12 mouse cellular contexts compared by ENCODE assay signal in genomic region chr2:41980291-41981005, GRCm38 (mm10).
DNase-seq lines count a peak whose midpoint lies in the region; ATAC-seq and TF ChIP-seq lines count a peak whose summit lies in the region.
"Had no signal": no experiment of that assay in that cellular context is flagged by ENCODE, and none has a peak within 500 bp of the region (broad histone marks: within the 10 kb centered on the region; RNA-seq: fewer than 3 reads in every experiment).

No protein-coding gene starts in this region.

- no peaks in the 10 kb centered on the region for H3K9me3 ChIP-seq in hindbrain, postnatal 0 days (ENCODE audit: low read length)
- H3K9me3 ChIP-seq in hindbrain, embryonic 11.5 days (ENCODE audit: control insufficient read depth, low read length), result no peaks in the 10 kb centered on the region
- H3K9me3 ChIP-seq in midbrain, embryonic 11.5 days (ENCODE audit: control insufficient read depth, low read length), result no peaks in the 10 kb centered on the region
- no peaks in the 10 kb centered on the region for H3K9me3 ChIP-seq in intestine, postnatal 0 days (ENCODE audit: control insufficient read depth)
- H3K9me3 ChIP-seq: heart, embryonic 15.5 days; liver, embryonic 12.5 days; stomach, embryonic 15.5 days had no signal

- ATAC-seq in hindbrain, postnatal 0 days, result peak; percentile 74; the same call in 1 of the 2 replicates
- no peak for ATAC-seq in hindbrain, embryonic 11.5 days (ENCODE audit: low FRiP score)
- no peak for ATAC-seq in midbrain, embryonic 11.5 days (ENCODE audit: low FRiP score)
- ATAC-seq in intestine, postnatal 0 days, result no peak
- ATAC-seq: liver, embryonic 12.5 days had no signal

- no peak overlapping the region for H3K9ac ChIP-seq in hindbrain, postnatal 0 days (replicated peaks; ENCODE audit: low read length)
- no peak overlapping the region for H3K9ac ChIP-seq in hindbrain, embryonic 11.5 days (ENCODE audit: low read depth, low read length)
- H3K9ac ChIP-seq in midbrain, embryonic 11.5 days (ENCODE audit: low read length), result no peak overlapping the region
- H3K9ac ChIP-seq in intestine, postnatal 0 days (ENCODE audit: low read depth, low read length), result no peak overlapping the region
- H3K9ac ChIP-seq: heart, embryonic 15.5 days; liver, embryonic 12.5 days; stomach, embryonic 15.5 days had no signal

- no peak for TF ChIP-seq CTCF in hindbrain, postnatal 0 days (IDR thresholded peaks at IDR 0.05; ENCODE audit: low read depth)
- TF ChIP-seq CTCF in intestine, postnatal 0 days (IDR thresholded peaks at IDR 0.05; ENCODE audit: low read depth), result no peak

- H3K27me3 ChIP-seq in hindbrain, postnatal 0 days (ENCODE audit: insufficient read depth, low read length), result no peaks in the 10 kb centered on the region
- no peaks in the 10 kb centered on the region for H3K27me3 ChIP-seq in hindbrain, embryonic 11.5 days (ENCODE audit: control insufficient read depth, insufficient read depth, low read length)
- no peaks in the 10 kb centered on the region for H3K27me3 ChIP-seq in midbrain, embryonic 11.5 days (ENCODE audit: control insufficient read depth, insufficient read depth, low read length)
- H3K27me3 ChIP-seq in intestine, postnatal 0 days (replicated peaks; ENCODE audit: control insufficient read depth, insufficient read depth, low read length), result no peaks in the 10 kb centered on the region
- H3K27me3 ChIP-seq: heart, embryonic 15.5 days; liver, embryonic 12.5 days; stomach, embryonic 15.5 days had no signal

- no peak overlapping the region for H3K27ac ChIP-seq in hindbrain, postnatal 0 days
- no peak overlapping the region for H3K27ac ChIP-seq in hindbrain, embryonic 11.5 days (ENCODE audit: low read depth, low read length)
- H3K27ac ChIP-seq in midbrain, embryonic 11.5 days (ENCODE audit: low read depth, low read length), result no peak overlapping the region
- no peak overlapping the region for H3K27ac ChIP-seq in intestine, postnatal 0 days (ENCODE audit: low read depth, low read length)
- H3K27ac ChIP-seq: heart, embryonic 15.5 days; liver, embryonic 12.5 days; stomach, embryonic 15.5 days had no signal

- peak; percentile 39 for DNase-seq in hindbrain, postnatal 0 days (ENCODE audit: low spot score)
- DNase-seq in hindbrain, embryonic 11.5 days (ENCODE audit: low spot score), result no peak
- peak; percentile 42 to 51 for DNase-seq in frontal cortex, postnatal 14 days (ENCODE audit: low spot score in 2 of 2)
- DNase-seq in left cerebral cortex, adult 8-10 months (ENCODE audit: low spot score in 2 of 2), result peak; percentile 21 to 84
- no peak for DNase-seq in lung, adult 18-20 months
- DNase-seq in midbrain, embryonic 11.5 days (ENCODE audit: low spot score, missing footprints), result no peak
- no peak for DNase-seq in kidney, postnatal 36 days
- DNase-seq: kidney, adult 8-10 months had no signal

- H3K4me1 ChIP-seq in hindbrain, postnatal 0 days (ENCODE audit: insufficient read depth, low read length), result no peaks in the 10 kb centered on the region
- no peaks in the 10 kb centered on the region for H3K4me1 ChIP-seq in hindbrain, embryonic 11.5 days (replicated peaks; ENCODE audit: control insufficient read depth, insufficient read depth, low read length)
- H3K4me1 ChIP-seq in midbrain, embryonic 11.5 days (ENCODE audit: control insufficient read depth, insufficient read depth, low read length), result no peaks in the 10 kb centered on the region
- H3K4me1 ChIP-seq in intestine, postnatal 0 days (replicated peaks; ENCODE audit: control insufficient read depth, insufficient read depth, low read length), result no peaks in the 10 kb centered on the region
- H3K4me1 ChIP-seq: heart, embryonic 15.5 days; liver, embryonic 12.5 days; stomach, embryonic 15.5 days had no signal

- H3K36me3 ChIP-seq in hindbrain, postnatal 0 days (ENCODE audit: insufficient read depth, low read length), result no peaks in the 10 kb centered on the region
- no peaks in the 10 kb centered on the region for H3K36me3 ChIP-seq in hindbrain, embryonic 11.5 days (ENCODE audit: control insufficient read depth, insufficient read depth, low read length)
- H3K36me3 ChIP-seq in midbrain, embryonic 11.5 days (ENCODE audit: control insufficient read depth, insufficient read depth, low read length), result no peaks in the 10 kb centered on the region
- no peaks in the 10 kb centered on the region for H3K36me3 ChIP-seq in intestine, postnatal 0 days (ENCODE audit: control insufficient read depth, insufficient read depth)
- H3K36me3 ChIP-seq: heart, embryonic 15.5 days; liver, embryonic 12.5 days; stomach, embryonic 15.5 days had no signal

- no peak overlapping the region for H3K4me3 ChIP-seq in hindbrain, postnatal 0 days (ENCODE audit: low read length)
- no peak overlapping the region for H3K4me3 ChIP-seq in hindbrain, embryonic 11.5 days (ENCODE audit: low read depth, low read length)
- H3K4me3 ChIP-seq in midbrain, embryonic 11.5 days (ENCODE audit: low read depth, low read length), result no peak overlapping the region
- H3K4me3 ChIP-seq in intestine, postnatal 0 days (ENCODE audit: low read depth, low read length), result no peak overlapping the region
- H3K4me3 ChIP-seq: heart, embryonic 15.5 days; liver, embryonic 12.5 days; stomach, embryonic 15.5 days had no signal

- H3K4me2 ChIP-seq in hindbrain, postnatal 0 days (ENCODE audit: low read depth, low read length), result no peak overlapping the region
- H3K4me2 ChIP-seq in hindbrain, embryonic 11.5 days (replicated peaks; ENCODE audit: low read depth, low read length), result no peak overlapping the region
- H3K4me2 ChIP-seq in midbrain, embryonic 11.5 days, result no peak overlapping the region
- no peak overlapping the region for H3K4me2 ChIP-seq in intestine, postnatal 0 days (replicated peaks; ENCODE audit: low read depth)
- H3K4me2 ChIP-seq: heart, embryonic 15.5 days; liver, embryonic 12.5 days; stomach, embryonic 15.5 days had no signal

- 71% methylated on average over 4 of the region's 4 CpGs for WGBS in hindbrain, postnatal 0 days
- 84% methylated on average over 4 of the region's 4 CpGs for WGBS in hindbrain, embryonic 11.5 days
- WGBS in midbrain, embryonic 11.5 days, result 88% methylated on average over 4 of the region's 4 CpGs
- 77% methylated on average over 4 of the region's 4 CpGs for WGBS in intestine, postnatal 0 days

Comparison
In these comparisons a context has a peak if more than half of its experiments do, and no peak if none do; other contexts are left out.
1. DNase-seq: peak in hindbrain, postnatal 0 days (single experiment), frontal cortex, postnatal 14 days (2 of 2) and left cerebral cortex, adult 8-10 months (2 of 2); none in hindbrain, embryonic 11.5 days (single experiment), lung, adult 18-20 months (0 of 2), midbrain, embryonic 11.5 days (single experiment) and kidney, postnatal 36 days (0 of 2).